Mouse (Mus musculus) monocyte, adult 5-6 weeks (primary cell): ENCODE results near the gene Mobp. TPM values are rescaled to one million over a fixed set of nuclear protein-coding genes. Genes with fewer than 3 reads are reported as not detected.

Experiments used
- ATAC-seq: fragments of 153-309, 156-312 bp; replicated peaks from 2 replicates; pipeline ENCODE4 v1.8.0; 2017; ENCODE audit warnings: mild to moderate bottlenecking; ENCODE audit not compliant: low TSS enrichment, insufficient number of reproducible peaks, severe bottlenecking, poor library complexity, low FRiP score
- total RNA-seq: library from RNA; stranded (forward); fragments of 200-1000, 200-491, 200-594 nt; gene quantifications from 3 replicates; pipeline ENCODE4 v1.2.3, GENCODE M21; 2017

The Mobp gene
- total RNA-seq, 1 experiment from 2014 or later: not detected

DNA sequence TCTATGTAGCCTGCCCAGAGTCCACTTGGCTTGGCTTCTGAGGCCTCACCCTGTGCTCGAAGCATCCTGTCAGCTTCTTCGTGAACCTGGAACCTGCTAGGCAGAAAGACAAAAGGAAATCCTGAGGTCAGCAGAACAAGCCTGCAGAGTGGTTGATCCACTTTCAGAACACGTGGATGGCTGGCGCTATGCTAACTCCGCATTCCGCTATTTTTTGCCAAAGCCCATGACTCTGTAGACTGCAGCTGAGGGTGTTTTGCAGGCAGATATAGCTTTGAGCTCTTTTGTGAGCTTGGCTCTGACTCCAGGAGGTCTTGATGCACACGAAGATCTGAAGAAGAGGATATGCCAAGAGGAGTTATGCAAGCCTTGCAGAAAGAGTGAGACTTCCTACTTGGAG, 43.2 kb downstream of the Mobp start:
- no peak for ATAC-seq

DNA sequence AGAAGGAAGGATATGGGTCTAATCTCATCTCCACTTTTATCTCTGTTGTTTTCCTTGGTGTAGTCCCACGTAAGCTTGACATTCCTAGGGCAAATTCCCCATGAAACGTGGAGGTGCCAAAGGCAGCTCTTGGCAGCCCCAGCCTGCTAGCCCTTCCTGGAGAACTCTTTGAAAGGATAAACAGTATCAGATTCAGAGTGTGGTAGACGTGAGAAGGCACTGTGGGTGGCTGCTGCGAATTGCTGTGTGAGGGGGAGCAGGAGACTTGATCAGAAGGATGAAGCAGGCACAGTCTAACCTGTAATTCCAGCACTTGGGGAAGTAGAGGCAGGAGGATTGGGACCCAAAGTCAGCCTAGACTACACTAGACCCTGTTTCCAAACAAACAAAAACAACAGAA, 51.4 kb downstream of the Mobp start:
- no peak for ATAC-seq

DNA sequence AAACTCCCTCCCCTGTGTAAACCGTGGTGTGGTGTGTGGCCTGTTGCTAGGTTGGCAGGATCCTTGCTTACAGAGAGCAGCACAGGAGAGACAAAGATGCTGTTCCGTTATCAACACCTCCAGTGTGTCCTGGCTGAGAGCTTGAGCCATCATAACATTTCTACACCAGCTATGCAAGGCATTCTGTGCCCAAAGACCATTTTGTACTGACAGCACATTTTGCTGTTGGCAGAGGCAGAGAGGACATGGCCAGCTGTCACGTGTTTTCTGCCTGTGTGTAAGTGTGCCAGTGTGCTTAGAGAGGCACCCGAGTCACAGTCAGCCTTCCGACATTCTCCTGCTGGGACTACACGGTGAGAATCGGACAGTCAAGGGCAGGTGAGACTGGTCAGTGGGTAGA, 52.2 kb downstream of the Mobp start:
- no peak for ATAC-seq

DNA sequence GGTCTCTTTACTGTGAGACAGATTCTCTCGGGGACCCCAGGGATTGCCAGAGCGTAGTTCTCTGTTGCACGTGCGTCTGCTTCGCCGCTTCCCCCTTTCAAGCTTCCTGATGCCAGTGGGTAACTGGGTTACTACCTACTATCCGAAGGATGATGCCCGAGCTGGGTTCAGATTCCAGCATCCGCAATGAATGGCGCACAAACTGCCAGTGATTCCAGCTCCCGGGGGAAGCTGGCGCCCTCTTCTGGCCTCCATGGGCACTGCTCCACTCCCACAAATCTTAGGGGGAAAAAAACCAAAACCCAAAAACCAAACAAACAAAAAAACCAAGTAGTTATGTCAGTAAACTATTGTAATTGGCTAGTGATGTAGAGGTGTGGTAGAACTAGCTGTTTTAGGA, 53.2 kb downstream of the Mobp start:
- no peak for ATAC-seq

DNA sequence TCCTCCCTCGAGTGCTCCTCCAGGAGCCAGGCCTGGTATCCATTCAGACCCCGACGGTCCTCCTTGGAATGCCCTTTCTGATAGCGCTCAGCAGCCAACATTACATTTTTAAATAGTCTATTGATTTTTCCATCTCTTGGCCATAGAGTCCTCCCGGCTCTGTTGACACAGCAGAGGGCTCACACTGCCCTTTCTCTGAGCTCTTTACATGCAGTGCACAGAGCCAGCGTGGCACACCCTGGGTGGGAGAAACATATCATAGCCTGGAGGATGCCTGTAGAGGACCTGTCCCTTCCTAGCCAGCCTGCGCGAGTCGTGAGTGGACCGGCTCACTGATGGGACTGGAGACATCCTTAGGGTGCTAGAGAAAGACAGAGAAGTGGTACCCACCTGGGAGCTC, 54.4 kb downstream of the Mobp start:
- ATAC-seq: no peak

DNA sequence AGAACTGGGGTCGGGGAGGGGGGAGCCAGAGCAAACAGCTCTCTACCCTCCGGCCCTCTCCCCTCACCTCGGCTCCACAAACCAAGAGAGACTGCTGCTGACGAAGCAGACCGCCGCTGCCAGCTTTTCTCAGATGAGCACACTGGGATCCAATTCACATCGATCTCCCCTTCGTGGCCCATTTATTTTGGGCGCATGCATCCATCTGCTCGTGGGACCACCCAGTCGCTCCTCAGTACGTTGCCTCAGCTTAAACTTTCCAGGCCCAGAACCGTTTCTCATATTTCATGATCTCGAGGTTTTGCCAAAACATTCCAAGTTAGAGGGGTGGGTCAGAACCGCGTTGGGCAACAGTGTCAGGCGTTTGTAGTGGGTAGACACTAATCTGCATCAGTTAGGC, 57.4 kb downstream of the Mobp start:
- ATAC-seq: no peak

DNA sequence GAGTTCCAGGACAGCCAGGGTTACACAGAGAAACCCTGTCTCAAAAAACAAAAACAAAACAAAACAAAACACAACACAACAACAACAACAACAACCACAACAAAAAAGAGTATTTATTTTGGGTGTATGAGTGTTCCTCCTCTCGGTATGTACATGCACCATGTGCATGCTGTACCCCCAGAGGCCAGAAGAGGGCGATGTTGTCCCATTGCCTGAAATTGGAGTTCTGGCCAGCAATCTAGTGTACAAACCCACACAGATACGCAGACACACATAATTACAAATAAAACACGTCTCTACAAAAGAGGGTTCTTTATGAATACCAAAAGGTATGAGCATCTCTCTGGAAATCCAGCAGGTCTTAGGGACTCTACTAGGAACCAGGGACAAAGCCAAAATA, 60.6 kb downstream of the Mobp start:
- no peak for ATAC-seq

DNA sequence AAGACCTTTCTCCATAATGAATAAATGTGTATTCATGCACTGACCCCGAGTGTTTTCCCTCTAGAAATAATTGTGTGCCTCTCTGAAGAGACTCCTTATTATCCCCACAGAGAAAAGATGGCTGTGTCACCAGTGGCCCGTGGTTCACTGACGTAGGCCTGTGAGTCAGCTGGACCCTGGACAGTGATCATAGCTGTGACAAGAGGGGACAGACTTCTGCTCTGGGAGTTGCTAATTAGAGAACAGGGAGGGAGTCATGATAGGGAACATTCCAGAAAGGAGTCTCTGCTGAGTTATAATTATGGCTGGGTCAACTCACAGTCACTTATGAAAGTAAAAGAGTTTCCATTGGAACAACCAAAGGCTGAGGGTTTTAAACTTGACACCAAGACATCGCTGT, 61.4 kb downstream of the Mobp start:
- ATAC-seq: no peak

DNA sequence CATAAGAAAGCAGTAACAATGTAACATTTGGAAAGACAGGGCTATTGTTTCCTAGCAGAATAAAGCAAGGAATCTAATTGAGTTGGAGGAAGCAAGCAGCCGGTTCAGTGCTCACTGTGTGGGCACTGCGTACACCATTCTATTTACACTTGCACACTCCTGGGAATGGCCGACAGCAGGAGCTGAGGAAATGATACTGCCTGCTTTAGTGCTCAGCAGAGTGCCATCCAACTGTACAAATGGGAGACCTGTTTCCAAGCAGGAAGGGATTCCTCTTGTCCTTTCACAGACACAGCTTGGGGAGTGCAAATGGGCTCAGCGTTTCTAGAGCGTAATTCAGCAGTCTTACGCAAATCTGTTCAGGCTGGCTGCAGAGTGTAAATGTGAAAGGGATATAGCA, 63.4 kb downstream of the Mobp start:
- no peak for ATAC-seq

DNA sequence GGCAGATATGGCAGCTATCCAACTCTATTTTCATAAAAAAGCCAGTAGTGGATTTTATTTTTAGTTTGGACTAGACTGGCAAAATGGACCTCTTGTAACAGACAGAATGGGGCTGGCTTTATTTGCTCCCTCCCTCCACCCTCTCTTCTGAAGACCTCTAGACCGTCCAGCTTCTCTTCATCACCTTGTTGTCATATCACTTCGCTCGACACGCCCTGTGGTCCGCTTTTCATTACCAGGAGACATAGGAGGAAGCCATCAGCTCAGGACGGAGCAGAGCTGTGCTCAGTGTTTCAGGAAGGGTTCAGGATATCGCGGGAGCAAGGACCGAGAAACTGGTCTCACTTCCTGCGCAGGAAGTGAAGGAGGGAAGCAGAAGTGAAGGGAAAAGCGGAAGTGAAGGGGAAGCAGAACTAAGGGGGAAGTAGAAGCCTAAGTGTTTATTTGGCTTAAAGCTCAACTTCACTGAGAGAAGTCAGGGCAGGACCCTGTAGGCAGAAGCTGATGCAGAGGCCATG, 65.5 kb downstream of the Mobp start:
- no peak for ATAC-seq

DNA sequence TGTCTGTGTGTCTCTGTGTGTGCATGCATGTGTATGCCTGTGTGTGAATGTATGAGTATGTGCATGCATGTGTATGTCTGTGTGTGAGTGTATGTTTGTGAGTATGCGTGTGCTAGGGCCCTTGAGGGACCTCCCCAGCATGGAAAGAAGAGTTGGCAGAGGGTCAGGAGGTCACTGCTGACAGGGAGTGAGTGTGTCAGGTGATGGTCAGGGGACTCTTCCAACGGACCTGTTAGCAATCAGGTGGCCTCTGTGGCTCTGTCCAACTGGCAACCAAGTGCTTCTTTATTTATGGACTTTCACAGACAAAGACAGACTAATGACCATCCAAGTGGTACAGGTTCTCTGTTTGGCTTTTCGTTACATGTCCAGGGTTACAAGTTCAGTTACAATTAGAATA, 69.9 kb downstream of the Mobp start:
- no peak for ATAC-seq

Other genes with a start within 250 kb of the Mobp start
- gene Gorasp1, start 212.1 kb upstream of the Mobp start, total RNA-seq: 1.2 to 1.9 TPM (median 1.8 TPM) in 3 replicates
- gene Ttc21a, start 212.1 kb upstream of the Mobp start, total RNA-seq: not detected in 3 replicates
- gene Csrnp1, start 165.0 kb upstream of the Mobp start, total RNA-seq: 46.8 to 67.3 TPM (median 52.6 TPM) in 3 replicates
- 0.76 to 2.0 TPM (median 1.7 TPM) in 3 replicates for gene Xirp1, start 126.1 kb upstream of the Mobp start, total RNA-seq
- gene Cx3cr1, start 79.8 kb upstream of the Mobp start, total RNA-seq: 220 to 263 TPM (median 252 TPM) in 3 replicates
- gene Ccr8, start 57.6 kb upstream of the Mobp start, total RNA-seq: 0.39 TPM in 1 of 3 replicates, not detected in the others
- gene Slc25a38, start 39.3 kb upstream of the Mobp start, total RNA-seq: 29.0 to 46.6 TPM (median 44.2 TPM) in 3 replicates
- gene Rpsa, start 22.0 kb upstream of the Mobp start, total RNA-seq: 2,389 to 2,734 TPM (median 2,564 TPM) in 3 replicates
- gene Myrip, start 151.8 kb downstream of the Mobp start, total RNA-seq: not detected in 3 replicates